ENCODE assay signal across 11 mouse cellular contexts in genomic region chr5:13125757-13126156, GRCm38 (mm10). TPM values are rescaled to one million over a fixed set of nuclear protein-coding genes. Genes with fewer than 3 reads are reported as not detected.
DNase-seq lines count a peak whose midpoint lies in the region; ATAC-seq and TF ChIP-seq lines count a peak whose summit lies in the region.
"Had no signal": no experiment of that assay in that cellular context is flagged by ENCODE, and none has a peak within 500 bp of the region (broad histone marks: within the 10 kb centered on the region; RNA-seq: fewer than 3 reads in every experiment).

No protein-coding gene starts in this region.

- H3K4me1 ChIP-seq in lung, embryonic 15.5 days: peaks cover 9% of the 10 kb centered on the region
- no peaks in the 10 kb centered on the region for H3K4me1 ChIP-seq in lung, adult 2 months (ENCODE audit: control insufficient read depth, insufficient read depth, low read length)
- H3K4me1 ChIP-seq in embryonic facial prominence, embryonic 15.5 days: 0 out of 2 replicates have a peak, but pooled peaks cover 11% of the 10 kb centered on the region
- peaks cover 8% of the 10 kb centered on the region for H3K4me1 ChIP-seq in limb, embryonic 12.5 days (replicated peaks)

- no peaks in the 10 kb centered on the region for H3K9me3 ChIP-seq in lung, embryonic 15.5 days
- no peaks in the 10 kb centered on the region for H3K9me3 ChIP-seq in embryonic facial prominence, embryonic 15.5 days (replicated peaks)
- no peaks in the 10 kb centered on the region for H3K9me3 ChIP-seq in limb, embryonic 12.5 days

- peak overlapping the region; percentile 48 for H3K27ac ChIP-seq in lung, embryonic 15.5 days
- peak overlapping the region; percentile 76 for H3K27ac ChIP-seq in embryonic facial prominence, embryonic 15.5 days (replicated peaks)
- peak overlapping the region; percentile 87 for H3K27ac ChIP-seq in limb, embryonic 12.5 days

- H3K4me2 ChIP-seq in lung, embryonic 15.5 days: peak overlapping the region; percentile 34
- H3K4me2 ChIP-seq in embryonic facial prominence, embryonic 15.5 days (replicated peaks): peak overlapping the region; percentile 50
- H3K4me2 ChIP-seq in limb, embryonic 12.5 days: peak overlapping the region; percentile 61

- DNase-seq in lung, adult 2 months: no peak
- peak; percentile 0 for DNase-seq in retina, adult 2 months (ENCODE audit: low read depth, low spot score)
- no peak for DNase-seq in frontal cortex, adult 2 months (ENCODE audit: extremely low spot score in 1 of 2, low spot score in 1 of 2)
- DNase-seq in cerebellum, postnatal 36 days: no peak
- DNase-seq: kidney, postnatal 25 days; spleen, adult 18-20 months had no signal

- no peak for TF ChIP-seq CTCF in lung, adult 2 months (IDR thresholded peaks at IDR 0.05; ENCODE audit: insufficient read depth, low read length)

- peak; percentile 73; the same call in 1 of the 2 replicates for ATAC-seq in lung, embryonic 15.5 days (ENCODE audit: borderline replicate concordance, extremely low read depth, low FRiP score, low TSS enrichment)
- ATAC-seq in embryonic facial prominence, embryonic 15.5 days (ENCODE audit: insufficient number of reproducible peaks, low FRiP score, low TSS enrichment, low read depth): peak; percentile 59; the same call in 1 of the 2 replicates
- ATAC-seq in limb, embryonic 12.5 days (ENCODE audit: insufficient number of reproducible peaks, insufficient read depth, low FRiP score, low TSS enrichment, low read depth): peak; percentile 53; the same call in 1 of the 2 replicates
- ATAC-seq: Patski had no signal

- no peak for TF ChIP-seq POLR2A in lung, adult 2 months (IDR thresholded peaks at IDR 0.05; ENCODE audit: borderline replicate concordance, extremely low read depth, low read depth, low read length)

- H3K27me3 ChIP-seq in lung, embryonic 15.5 days: no peaks in the 10 kb centered on the region
- no peaks in the 10 kb centered on the region for H3K27me3 ChIP-seq in embryonic facial prominence, embryonic 15.5 days
- no peaks in the 10 kb centered on the region for H3K27me3 ChIP-seq in limb, embryonic 12.5 days
- H3K27me3 ChIP-seq: Patski had no signal

- H3K4me3 ChIP-seq in lung, embryonic 15.5 days: no peak overlapping the region
- no peak overlapping the region for H3K4me3 ChIP-seq in lung, adult 2 months (replicated peaks; ENCODE audit: extremely low read depth, low read depth, low read length)
- peak overlapping the region; percentile 42 for H3K4me3 ChIP-seq in embryonic facial prominence, embryonic 15.5 days (replicated peaks)
- H3K4me3 ChIP-seq in limb, embryonic 12.5 days (replicated peaks): peak overlapping the region; percentile 48
- H3K4me3 ChIP-seq: myocyte had no signal

- H3K36me3 ChIP-seq in lung, embryonic 15.5 days: no peaks in the 10 kb centered on the region
- H3K36me3 ChIP-seq in embryonic facial prominence, embryonic 15.5 days: no peaks in the 10 kb centered on the region
- H3K36me3 ChIP-seq in limb, embryonic 12.5 days: no peaks in the 10 kb centered on the region

- H3K9ac ChIP-seq in lung, embryonic 15.5 days: no peak overlapping the region
- peak overlapping the region; percentile 7; the same call in 1 of the 2 replicates for H3K9ac ChIP-seq in embryonic facial prominence, embryonic 15.5 days
- H3K9ac ChIP-seq in limb, embryonic 12.5 days (replicated peaks): peak overlapping the region; percentile 63

- WGBS in lung, embryonic 15.5 days: 37% methylated on average over 9 of the region's 9 CpGs
- WGBS in lung, adult 2 months: 62% methylated on average over 9 of the region's 9 CpGs
- 10% methylated on average over 9 of the region's 9 CpGs for WGBS in embryonic facial prominence, embryonic 15.5 days
- 7% methylated on average over 9 of the region's 9 CpGs for WGBS in limb, embryonic 12.5 days

RNA-seq across cellular contexts. Expression of gene Sema3a, which starts 0.5 kb away (rescaled TPM):
- 25.3 and 26.8 TPM in 2 replicates for polyA plus RNA-seq in lung, embryonic 15.5 days (2015; fragmentation: Nextera tagmentation; extraction: Ambion mirVana)
- 8.5 and 13.3 TPM in 2 replicates for polyA plus RNA-seq in lung, adult 2 months (2012; rRNA removed)
- 31.7 and 32.1 TPM in 2 replicates for polyA plus RNA-seq in embryonic facial prominence, embryonic 15.5 days (2015; fragmentation: Nextera tagmentation; extraction: Ambion mirVana)
- 56.5 and 60.9 TPM in 2 replicates for polyA plus RNA-seq in limb, embryonic 12.5 days (2016; fragmentation: Nextera tagmentation; extraction: Ambion mirVana)
- polyA plus RNA-seq in frontal cortex, adult 2 months (2012; rRNA removed): 8.8 and 10.3 TPM in 2 replicates

Comparison
In these comparisons a context has a peak if more than half of its experiments do, and no peak if none do; other contexts are left out.
1. H3K4me3 ChIP-seq: peak in embryonic facial prominence, embryonic 15.5 days (single experiment) and limb, embryonic 12.5 days (single experiment); none in lung, embryonic 15.5 days (single experiment) and lung, adult 2 months (single experiment).
2. Peak in every context shown above with its lines, with median percentiles within 50 percentile points of each other: ATAC-seq, H3K27ac ChIP-seq and H3K4me2 ChIP-seq.